Mouse (Mus musculus) erythroblast, adult 5-6 weeks (primary cell): ENCODE data around the gene Krtap13-1. TPM values are rescaled to one million over a fixed set of nuclear protein-coding genes. Genes with fewer than 3 reads are reported as not detected.
"Not testable (repeated sequence)": the region's sequence is repeated elsewhere in the genome, so short reads cannot be mapped to it uniquely, and the experiment has no call there.

ENCODE experiments used
- ATAC-seq: replicated peaks from 2 replicates; pipeline ENCODE4 v1.8.0; 2016; ENCODE audit warnings: moderate number of reproducible peaks, mild to moderate bottlenecking, moderate TSS enrichment, inconsistent platforms; ENCODE audit not compliant: poor library complexity, low FRiP score, severe bottlenecking
- total RNA-seq, 2 experiments: library from RNA; stranded (forward) in 1 of 2; stranded (reverse) in 1 of 2; fragments of 150-400 nt in 1 of 2; fragments of 200-764, 138-1000 nt in 1 of 2; gene quantifications; 2 replicates each; pipeline versions ENCODE4 v1.2.3 to v1.2.4; 2015 to 2017; ENCODE audit warnings: low replicate concordance in 2 of 2

Gene Krtap13-1
- total RNA-seq (2015; ENCODE audit: low replicate concordance): not detected in 2 replicates
- not detected in 2 replicates for total RNA-seq (2017; ENCODE audit: low replicate concordance)

DNA sequence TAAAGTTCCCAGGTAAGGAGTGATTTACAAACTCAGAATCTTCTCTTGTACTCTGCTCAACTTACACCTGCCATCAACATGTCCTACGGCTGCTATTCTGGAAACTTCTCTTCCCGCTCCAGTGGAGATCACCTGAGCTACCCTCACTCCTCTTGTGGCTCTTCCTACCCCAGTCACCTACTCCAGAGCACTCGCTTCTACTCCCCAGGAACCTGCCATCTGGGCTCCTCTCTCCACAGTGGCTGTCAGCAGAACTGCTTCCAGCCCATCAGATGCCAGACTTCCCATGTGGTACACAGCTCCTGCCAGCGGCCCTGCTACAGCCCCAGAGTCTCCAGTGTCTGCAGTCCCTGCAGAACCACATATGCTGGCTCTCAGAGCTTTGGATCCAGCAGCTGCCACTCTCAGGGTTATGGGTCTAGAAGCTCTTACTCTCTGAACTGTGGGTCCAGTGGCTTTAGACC lies at the start of gene Krtap13-1:
TSS of gene Krtap13-1 (plus strand) at position 51 of the 464 bp plus-strand sequence.
- ATAC-seq: no peak

DNA sequence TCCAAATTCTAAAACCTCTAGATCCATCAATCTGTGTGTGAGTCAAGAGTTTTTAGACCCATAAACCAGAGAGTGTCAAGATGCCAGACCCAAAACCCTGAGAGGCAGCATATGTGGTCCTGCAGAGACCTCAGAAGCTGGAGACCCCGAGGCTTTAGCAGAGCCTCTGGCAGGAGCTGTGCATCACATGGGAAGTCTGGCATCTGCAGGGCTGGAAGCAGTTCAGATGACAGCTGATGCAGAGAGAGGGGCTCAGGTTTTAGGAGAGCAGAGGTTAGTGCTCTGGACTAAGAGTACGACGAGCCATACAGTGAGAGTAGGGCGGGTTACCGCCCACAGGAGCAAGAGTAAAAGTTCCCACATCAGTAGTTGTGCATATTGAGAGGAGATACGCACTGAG lies 49.6 kb upstream of the Krtap13-1 start:
- ATAC-seq: no peak

DNA sequence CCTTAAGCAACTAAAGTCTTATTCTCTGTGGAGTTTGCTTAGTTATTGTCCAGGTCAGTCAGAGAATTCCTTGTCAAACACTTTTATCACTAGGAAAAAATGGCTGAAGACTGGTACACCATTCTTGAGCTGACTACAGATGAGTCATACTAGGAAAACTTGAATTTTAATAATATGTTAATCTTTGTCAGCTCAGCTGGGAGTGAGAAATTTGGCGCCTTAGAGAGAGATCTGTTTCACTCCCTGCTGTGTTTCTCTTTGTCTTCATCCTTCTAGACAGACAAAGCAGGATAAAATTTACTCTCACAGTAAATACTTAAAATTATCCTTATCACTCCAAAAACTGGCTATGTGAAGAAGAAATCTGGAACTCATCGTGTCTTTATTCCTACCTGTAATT lies 47.4 kb upstream of the Krtap13-1 start:
- no peak for ATAC-seq

DNA sequence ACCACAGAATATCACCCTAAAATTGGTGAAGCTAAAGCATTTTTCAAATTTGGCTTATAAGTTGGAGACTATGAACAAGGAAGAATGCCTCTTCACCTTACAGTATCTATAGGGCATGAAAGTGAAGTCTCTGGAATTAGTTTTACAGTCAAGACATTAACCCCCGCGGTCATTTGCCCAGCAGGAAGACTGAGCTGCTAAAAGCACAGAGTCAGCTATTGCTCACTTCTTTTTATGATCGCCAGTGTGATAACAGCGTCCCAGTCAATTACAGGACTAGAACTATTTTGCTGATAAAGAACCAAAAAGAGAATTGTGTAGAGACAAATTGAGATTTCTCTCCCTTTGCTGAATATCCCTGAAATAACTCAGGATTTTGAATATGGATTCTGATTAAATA lies 32.4 kb upstream of the Krtap13-1 start:
- ATAC-seq: no peak

DNA sequence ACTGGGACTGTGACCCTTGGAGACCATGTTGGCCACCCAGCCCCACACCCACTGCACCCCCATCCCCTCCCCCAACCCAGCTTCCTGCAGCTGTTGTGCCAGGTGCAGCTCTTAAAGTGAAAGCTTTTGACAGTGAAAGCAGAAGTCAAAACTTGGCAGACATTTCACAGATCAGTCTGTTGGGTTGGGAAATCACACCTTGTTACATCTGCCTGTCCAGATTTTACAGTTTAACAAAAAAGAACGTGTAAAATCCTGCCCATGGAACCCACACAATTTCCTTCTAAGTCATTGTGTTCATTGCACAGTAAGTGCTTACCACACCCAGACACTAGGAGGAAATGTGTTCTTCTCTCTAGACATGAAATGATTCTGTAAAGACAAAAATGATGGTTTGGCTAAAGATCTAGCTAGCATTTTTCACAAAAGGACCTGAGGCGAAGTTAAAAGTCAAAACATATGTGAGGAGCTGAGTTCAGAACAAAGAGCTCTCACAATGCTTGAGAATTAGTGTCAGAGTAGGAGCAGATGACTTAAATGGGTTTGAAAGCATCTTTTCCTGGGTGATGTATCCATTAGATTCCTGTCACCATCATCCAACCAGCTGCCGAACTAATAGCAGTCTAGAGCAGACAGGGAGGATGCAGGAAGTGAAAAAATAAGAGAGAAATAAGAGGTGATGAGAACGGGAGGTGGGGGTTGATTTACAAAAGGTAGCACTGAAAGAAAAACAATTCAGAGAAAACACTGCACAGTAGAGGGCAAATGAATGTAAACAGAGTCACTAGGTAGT lies 27.4 kb upstream of the Krtap13-1 start:
- ATAC-seq: no peak

DNA sequence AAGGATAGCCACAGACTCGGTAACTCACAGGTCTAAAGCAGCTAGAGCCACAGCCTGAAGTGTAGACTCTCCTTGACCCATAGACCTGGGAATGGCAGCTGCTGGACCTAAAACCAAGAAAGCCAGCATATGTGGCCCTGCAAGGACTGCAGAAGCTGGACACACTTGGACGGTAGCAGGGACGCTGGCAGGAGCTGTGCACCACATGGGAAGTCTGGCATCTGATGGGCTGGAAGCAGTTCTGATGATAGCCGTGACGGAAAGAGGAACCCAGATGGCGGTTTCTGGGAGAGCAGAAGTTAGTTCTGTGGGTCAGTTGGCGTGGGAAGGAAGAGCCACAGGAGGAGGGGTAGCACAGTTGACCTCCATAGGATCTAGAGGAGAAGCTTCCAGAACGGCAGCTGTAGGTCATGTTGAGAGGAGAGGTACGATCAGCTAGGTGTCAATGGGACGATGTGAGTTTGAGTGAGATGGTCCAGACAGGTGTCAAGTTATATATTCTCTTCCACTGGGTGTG lies 21.1 kb upstream of the Krtap13-1 start, which contains the start of gene 2310061N02Rik:
TSS of gene 2310061N02Rik (minus strand) at position 467 of the 517 bp plus-strand sequence.
- no peak for ATAC-seq

DNA sequence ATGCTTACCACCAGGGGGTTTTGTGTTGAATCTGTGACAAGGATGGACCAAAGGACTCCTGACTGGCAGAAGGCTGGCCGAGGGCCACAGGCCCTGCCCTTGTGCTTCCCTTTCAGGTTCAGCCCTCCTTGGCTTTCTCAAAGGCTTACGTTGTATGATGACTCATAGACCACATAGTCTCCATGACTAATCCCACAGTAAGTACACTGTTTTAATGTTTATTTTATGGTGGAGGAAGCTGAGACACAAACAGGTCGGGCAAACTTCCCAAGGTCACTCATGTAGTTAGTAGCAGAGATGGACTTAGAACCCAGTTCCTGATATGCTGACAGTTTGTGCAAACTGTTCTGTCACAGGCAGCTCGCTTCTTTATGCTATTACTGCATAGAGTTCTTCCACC lies 17.9 kb upstream of the Krtap13-1 start:
- ATAC-seq: no peak

DNA sequence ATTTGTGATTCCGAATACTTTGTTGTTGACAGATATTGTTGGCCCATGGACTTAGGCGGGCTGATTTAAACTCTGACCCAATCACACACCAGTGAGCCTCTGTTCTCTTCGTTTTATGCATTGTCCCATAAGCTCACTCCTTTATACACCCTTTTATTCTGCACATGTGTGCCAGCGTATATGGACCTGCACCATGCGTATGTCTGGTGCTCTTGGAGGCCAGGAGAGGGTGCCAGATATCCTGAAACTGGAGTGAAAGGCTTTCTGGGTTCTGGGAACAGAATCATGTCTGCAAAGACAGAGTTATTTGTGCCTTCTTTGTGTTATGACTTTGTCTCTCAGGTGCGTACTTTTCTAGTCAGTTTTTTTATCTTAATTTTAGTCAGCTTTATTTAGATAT lies 17.4 kb upstream of the Krtap13-1 start:
- no peak for ATAC-seq

DNA sequence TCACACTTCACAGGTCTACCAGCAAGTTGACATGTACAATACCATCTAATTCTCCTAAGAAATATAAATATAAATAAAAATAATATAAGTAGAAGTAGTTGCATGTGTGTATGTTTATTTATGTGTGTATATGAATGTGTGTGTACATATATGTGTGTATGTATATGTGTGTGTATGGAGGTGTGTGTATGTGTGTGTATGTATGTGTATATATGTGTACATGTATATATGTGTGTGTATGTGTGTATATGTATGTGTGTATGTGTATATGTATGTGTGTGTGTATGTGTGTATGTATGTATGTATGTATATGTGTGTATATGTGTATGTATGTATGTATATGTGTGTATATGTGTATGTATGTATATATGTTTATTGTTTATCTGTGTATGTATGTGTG lies 12.1 kb upstream of the Krtap13-1 start:
- ATAC-seq: no peak

DNA sequence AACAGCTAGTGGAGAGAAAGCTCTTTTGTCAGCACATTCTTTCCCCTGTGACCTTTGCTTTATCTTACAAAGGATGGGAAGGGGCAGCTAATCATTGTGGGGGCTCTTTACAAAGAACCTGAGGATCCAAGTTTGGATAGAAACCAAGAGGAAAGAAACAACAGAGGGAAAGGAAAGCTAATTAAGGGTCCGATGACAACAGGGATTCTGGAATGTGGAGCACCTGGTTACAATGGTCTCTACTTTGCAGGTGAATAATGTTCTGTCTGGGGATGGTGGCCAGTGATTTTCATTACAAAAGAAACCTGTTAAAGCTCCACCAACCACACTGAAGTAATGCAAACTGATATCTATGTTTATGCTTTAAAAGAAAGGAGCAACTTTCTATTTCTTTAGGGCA lies 8.6 kb upstream of the Krtap13-1 start:
- no peak for ATAC-seq

DNA sequence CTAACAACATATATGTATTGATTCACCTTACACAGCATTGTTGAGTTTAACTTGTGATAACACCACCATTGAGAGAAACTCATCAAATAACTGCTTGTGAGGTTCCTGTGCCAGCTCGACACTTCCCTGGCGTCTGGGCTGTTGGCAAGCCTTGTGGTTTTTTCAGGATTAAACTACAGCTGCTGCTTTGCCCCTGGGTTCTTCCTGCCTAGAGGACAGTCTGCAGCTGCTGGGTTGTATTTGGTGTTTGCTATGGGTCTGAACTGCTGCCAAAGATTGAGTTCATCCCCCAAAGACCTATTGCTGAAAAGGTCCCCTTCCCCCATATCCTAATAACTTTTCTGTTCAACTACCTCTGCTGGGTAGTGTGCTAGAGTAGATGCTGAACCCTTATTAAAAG lies 6.7 kb downstream of the Krtap13-1 start:
- no peak for ATAC-seq

DNA sequence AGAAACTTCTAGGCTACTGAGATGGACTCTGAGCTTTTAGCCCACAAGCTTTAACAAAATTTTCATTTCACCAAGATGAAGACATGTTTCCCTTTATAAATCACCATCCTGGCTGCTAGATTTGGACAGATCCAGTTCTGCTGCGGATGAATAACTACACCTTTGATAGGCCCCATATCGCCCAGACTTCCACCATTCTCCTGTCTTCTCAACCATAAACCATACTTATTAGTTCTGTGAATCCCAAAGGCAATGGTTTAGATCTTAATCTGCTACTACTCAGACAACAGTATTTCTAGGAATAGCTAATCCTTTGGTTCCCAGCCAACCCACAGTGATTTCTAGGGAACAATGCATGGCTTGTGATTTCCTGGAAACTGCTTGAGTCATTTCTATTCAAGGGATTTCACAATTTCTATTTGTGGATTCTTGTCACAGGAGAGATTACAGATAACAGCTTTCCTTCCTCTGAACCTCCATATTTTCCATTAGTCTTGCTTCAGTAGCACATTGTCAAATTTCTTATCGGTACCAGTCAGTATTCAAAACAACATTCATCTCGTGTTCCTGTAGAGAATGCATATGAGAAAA lies 16.2 kb downstream of the Krtap13-1 start:
- no peak for ATAC-seq

DNA sequence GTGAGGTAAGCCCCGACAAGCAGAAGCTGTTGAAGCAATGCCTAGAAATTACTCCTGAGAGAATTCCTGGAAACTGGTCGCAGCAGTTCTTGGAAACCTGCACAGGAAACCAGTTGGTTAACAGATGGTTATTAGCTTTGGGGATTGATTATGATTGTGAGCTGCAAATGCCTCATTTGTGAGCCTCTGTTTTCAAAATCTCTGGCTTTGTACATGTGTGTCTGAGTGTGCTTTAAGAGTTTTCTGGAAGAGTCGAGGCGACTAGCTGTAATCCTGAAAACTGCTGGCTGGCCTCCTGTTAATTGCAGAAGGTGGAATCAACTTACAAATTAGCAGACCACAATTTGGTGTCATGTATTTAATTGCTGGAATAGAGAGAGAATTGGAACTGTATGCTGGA lies 19.3 kb downstream of the Krtap13-1 start:
- ATAC-seq: no peak

DNA sequence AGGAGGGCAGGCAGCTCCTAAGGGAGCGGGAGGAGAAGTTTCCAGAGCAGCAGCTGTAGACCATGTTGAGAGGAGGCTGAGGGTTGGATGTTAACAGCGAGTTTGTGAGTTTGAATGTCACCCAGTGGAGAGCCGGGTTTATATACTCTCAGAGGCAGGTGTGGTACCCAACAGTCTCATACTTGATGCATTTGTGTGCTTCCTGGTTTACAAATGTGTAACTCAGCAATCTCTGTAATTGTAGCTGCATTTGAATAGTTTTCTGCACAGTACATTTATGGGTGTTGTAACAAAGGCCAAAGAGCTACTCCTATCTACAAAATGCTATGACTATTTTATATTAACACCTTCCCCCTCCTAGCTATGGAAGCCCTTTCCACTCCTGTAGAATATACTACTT lies 22.9 kb downstream of the Krtap13-1 start, which contains the start of gene Krtap13:
TSS of gene Krtap13 (minus strand) at position 101 of the 400 bp plus-strand sequence.
- not testable (repeated sequence) for ATAC-seq

DNA sequence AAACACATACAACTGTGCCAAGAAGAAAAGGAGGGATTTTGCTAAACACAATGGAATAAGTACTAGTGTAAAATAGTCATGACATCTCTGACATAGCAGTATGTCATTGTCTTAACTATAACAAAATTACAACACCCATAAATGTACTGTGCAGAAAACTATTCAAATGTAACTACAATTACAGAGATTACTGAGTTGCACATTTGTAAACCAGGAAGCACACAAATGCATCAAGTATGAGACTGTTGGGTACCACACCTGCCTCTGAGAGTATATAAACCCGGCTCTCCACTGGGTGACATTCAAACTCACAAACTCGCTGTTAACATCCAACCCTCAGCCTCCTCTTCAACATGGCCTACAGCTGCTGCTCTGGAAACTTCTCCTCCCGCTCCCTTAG lies 29.9 kb downstream of the Krtap13-1 start, which contains the start of gene 2310034C09Rik:
TSS of gene 2310034C09Rik (plus strand) at position 301 of the 400 bp plus-strand sequence.
- not testable (repeated sequence) for ATAC-seq

DNA sequence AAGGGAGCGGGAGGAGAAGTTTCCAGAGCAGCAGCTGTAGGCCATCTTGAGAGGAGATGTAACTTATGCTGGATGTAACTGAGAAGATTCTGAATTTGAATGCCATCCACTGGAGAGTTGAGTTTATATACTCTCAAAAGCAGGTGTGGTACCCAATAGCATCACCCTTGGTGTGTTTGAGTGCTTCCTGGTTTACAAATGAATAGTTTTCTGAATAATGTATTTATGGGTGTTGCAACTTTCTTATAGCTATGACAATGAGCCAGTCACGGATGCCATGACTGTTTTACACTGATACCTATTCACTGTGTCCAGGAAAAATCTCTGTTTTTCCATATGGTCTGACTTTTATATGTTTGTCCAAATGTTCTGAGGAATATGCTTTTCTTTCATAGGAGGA lies 45.4 kb downstream of the Krtap13-1 start, which contains the start of gene 2310057N15Rik:
TSS of gene 2310057N15Rik (minus strand) at position 101 of the 400 bp plus-strand sequence.
- no peak for ATAC-seq

DNA sequence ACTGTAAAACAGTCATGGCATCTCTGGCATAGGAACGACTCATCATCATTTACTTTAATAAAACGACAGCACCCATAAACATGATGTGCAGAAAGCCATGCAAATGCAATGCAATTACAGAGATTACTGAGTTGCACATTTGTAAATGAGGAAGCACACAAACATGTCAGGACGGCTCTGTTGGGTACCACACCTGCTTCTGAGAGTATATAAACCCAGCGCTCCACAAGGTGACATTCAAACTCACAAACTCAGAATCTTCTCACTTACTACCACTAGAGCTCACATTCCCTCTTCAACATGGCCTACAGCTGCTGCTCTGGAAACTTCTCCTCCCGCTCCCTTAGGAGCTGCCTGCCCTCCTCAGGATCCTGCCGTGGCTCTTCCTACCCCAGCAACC lies 48.9 kb downstream of the Krtap13-1 start, which contains the start of gene Gm5965:
TSS of gene Gm5965 (plus strand) at position 301 of the 400 bp plus-strand sequence.
- ATAC-seq: no peak
